Mouse (Mus musculus) E14TG2a.4 (cell line): ENCODE results near the gene Oas1f.
"Not testable (repeated sequence)": the region's sequence is repeated elsewhere in the genome, so short reads cannot be mapped to it uniquely, and the experiment has no call there.

Experiments used
- H3K27me3 ChIP-seq: 2 replicates; pipeline ENCODE4 v1.6.1; 2014; ENCODE audit warnings: low read length, control low read depth; ENCODE audit not compliant: insufficient read depth
- H3K36me3 ChIP-seq: 2 replicates; pipeline ENCODE4 v1.6.1; 2014; ENCODE audit warnings: low read length, control low read depth; ENCODE audit not compliant: insufficient read depth
- H3K4me1 ChIP-seq: replicated peaks from 2 replicates; pipeline ENCODE4 v1.6.1; 2014; ENCODE audit warnings: low read depth, low read length, control low read depth
- H3K4me3 ChIP-seq: replicated peaks from 2 replicates; pipeline ENCODE4 v1.5.1; 2014; ENCODE audit warnings: mild to moderate bottlenecking, low read length
- H3K9me3 ChIP-seq: 2 replicates; pipeline ENCODE4 v1.6.1; 2014; ENCODE audit warnings: low read length, control low read depth
- CTCF ChIP-seq: conservative IDR thresholded peaks from 2 replicates; pipeline ENCODE4 v1.5.1; 2014; ENCODE audit warnings: low read length
- NANOG ChIP-seq: IDR thresholded peaks from 2 replicates; pipeline ENCODE4 v1.6.1; 2014; ENCODE audit warnings: borderline replicate concordance, low read length, mixed read lengths
- POU5F1 ChIP-seq: IDR thresholded peaks from 2 replicates; pipeline ENCODE4 v1.6.1; 2014; ENCODE audit warnings: low read length, borderline replicate concordance

Oas1f gene

GRCm38 (mm10) chr5:120898307-120898706, 51.1 kb downstream of the Oas1f start:
- H3K4me1 ChIP-seq = peaks cover 32% of the 10 kb centered on the region
- TF ChIP-seq POU5F1 = no peak
- TF ChIP-seq NANOG = no peak
- TF ChIP-seq CTCF = no peak
- H3K36me3 ChIP-seq = peaks cover 38% of the 10 kb centered on the region
- peaks cover 12% of the 10 kb centered on the region; the same call in 1 of the 2 replicates for H3K27me3 ChIP-seq
- H3K4me3 ChIP-seq = no peak overlapping the region
- H3K9me3 ChIP-seq = peaks cover 7% of the 10 kb centered on the region; the same call in 1 of the 2 replicates

- H3K4me1 ChIP-seq = peaks cover 30% of the 10 kb centered on the region
- no peak for TF ChIP-seq POU5F1
- TF ChIP-seq CTCF = no peak
- TF ChIP-seq NANOG = no peak
- peaks cover 2% of the 10 kb centered on the region; the same call in 1 of the 2 replicates for H3K9me3 ChIP-seq
- H3K27me3 ChIP-seq = peaks cover 12% of the 10 kb centered on the region; the same call in 1 of the 2 replicates
- H3K36me3 ChIP-seq = peaks cover 38% of the 10 kb centered on the region
- H3K4me3 ChIP-seq = no peak overlapping the region
These were observed 51.6 kb downstream of the Oas1f start for GRCm38 (mm10) chr5:120898726-120899125.

- Histone ChIP-seq H3K4me1 (peaks cover 14% of the 10 kb centered on the region), H3K9me3 (no peaks in the 10 kb centered on the region; the same call in 1 of the 2 replicates), H3K36me3 (peaks cover 38% of the 10 kb centered on the region), H3K4me3 (no peak overlapping the region), H3K27me3 (peaks cover 12% of the 10 kb centered on the region; the same call in 1 of the 2 replicates)
- TF ChIP-seq CTCF = no peak
- no peak for TF ChIP-seq NANOG
These were observed 53.5 kb downstream of the Oas1f start for GRCm38 (mm10) chr5:120900666-120901065.

GRCm38 (mm10) chr5:120902056-120902455, 54.9 kb downstream of the Oas1f start:
- TF ChIP-seq CTCF (no peak), POU5F1 (no peak), NANOG (no peak)
- Histone ChIP-seq H3K4me3 (no peak overlapping the region), H3K27me3 (peaks cover 12% of the 10 kb centered on the region; the same call in 1 of the 2 replicates), H3K36me3 (peaks cover 38% of the 10 kb centered on the region), H3K4me1 (peaks cover 13% of the 10 kb centered on the region), H3K9me3 (no peaks in the 10 kb centered on the region; the same call in 1 of the 2 replicates)

GRCm38 (mm10) chr5:120906791-120907733, 59.9 kb downstream of the Oas1f start, which contains the start of gene Oas1a:
Gene Oas1a, minus strand, starts transcription at chr5:120907521.
- not testable (repeated sequence) for H3K27me3 ChIP-seq, H3K36me3 ChIP-seq, H3K9me3 ChIP-seq
- Histone ChIP-seq H3K4me1 (peaks cover 25% of the 10 kb centered on the region), H3K4me3 (peak within 1 kb of the TSS; percentile 62)
